Mouse (Mus musculus) cortical plate, adult 2 months (tissue): ENCODE results near the gene Khnyn.

ENCODE experiments used
- CTCF ChIP-seq: fragments of 200-500 bp; IDR thresholded peaks from 2 replicates; pipeline ENCODE4 v1.5.1; 2011; ENCODE audit warnings: mild to moderate bottlenecking, control low read depth, low read length; ENCODE audit not compliant: insufficient read depth; ENCODE audit errors: extremely low read depth
- POLR2A ChIP-seq: fragments of 200-500 bp; IDR thresholded peaks from 2 replicates; pipeline ENCODE4 v1.6.1; 2011; ENCODE audit warnings: mild to moderate bottlenecking, low read length, control low read depth; ENCODE audit not compliant: insufficient read depth; ENCODE audit errors: extremely low read depth

DNA sequence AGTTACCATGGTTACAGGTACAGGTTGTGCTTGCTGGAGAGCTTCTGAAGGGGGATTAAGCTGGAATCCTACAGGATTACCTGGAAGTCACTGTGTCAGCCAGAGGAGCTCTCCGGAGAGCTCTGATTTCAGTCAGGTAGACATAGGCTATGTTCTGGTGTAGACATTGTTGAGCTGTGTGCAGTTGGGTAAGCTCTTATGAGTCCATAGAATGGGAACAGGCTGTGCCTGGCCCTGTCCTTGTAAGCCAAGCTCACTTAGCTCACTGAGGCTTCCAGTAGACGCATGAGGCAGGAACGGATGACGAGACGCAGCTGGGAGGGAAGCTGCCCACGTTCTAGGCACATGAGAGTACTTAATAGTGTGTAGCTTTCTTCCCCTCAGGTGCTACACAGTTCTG lies 22.6 kb upstream of the Khnyn start:
- TF ChIP-seq POLR2A (no peak), CTCF (no peak)
